Mouse (Mus musculus) CH12.LX (cell line): ENCODE measurements at regions not wholly inside any gene's neighbourhood (a gene's known extent, or its start where the extent isn't known, plus 50 kb on each side); places are given as distances from the start of the nearest gene placed in this dataset.

ENCODE experiments used
- DNase-seq: peaks from one replicate; pipeline ENCODE4 v3.0.0-alpha.2; 2013; ENCODE audit errors: extremely low read depth
- H3K27ac ChIP-seq: 2 replicates; pipeline ENCODE4 v1.5.1; 2012; ENCODE audit warnings: low read depth, mild to moderate bottlenecking, control low read depth, moderate library complexity; ENCODE audit not compliant: insufficient read depth
- H3K27me3 ChIP-seq: replicated peaks from 2 replicates; pipeline ENCODE3; 2012; ENCODE audit warnings: inconsistent platforms
- H3K36me3 ChIP-seq, 2 experiments: replicated peaks in 1 of 2; 2 replicates each; pipeline versions ENCODE3 to v1.6.1; 2012; ENCODE audit warnings: inconsistent platforms in 1 of 2, low read length in 1 of 2, mild to moderate bottlenecking in 1 of 2, mixed read lengths in 1 of 2, moderate library complexity in 1 of 2; ENCODE audit not compliant: control insufficient read depth in 1 of 2, insufficient read depth in 1 of 2
- H3K4me1 ChIP-seq, 2 experiments: 2 replicates each; pipeline ENCODE4 v1.6.1; 2012; ENCODE audit warnings: inconsistent platforms in 1 of 2, moderate library complexity in 1 of 2; ENCODE audit not compliant: insufficient read depth in 2 of 2, control insufficient read depth in 1 of 2
- H3K4me2 ChIP-seq: 2 replicates; pipeline ENCODE4 v1.6.1; 2012; ENCODE audit warnings: low read depth, mild to moderate bottlenecking, control low read depth; ENCODE audit not compliant: poor library complexity, insufficient read depth, severe bottlenecking
- H3K4me3 ChIP-seq, 3 experiments: fragments of 150-350 bp in 1 of 3; sonication (generic) in 1 of 3; replicated peaks in 1 of 3; 2 replicates each; pipeline versions ENCODE3 to v1.5.1; 2011 to 2012; ENCODE audit warnings: low read depth in 2 of 3, low read length in 2 of 3, mild to moderate bottlenecking in 2 of 3, moderate library complexity in 2 of 3, control low read depth in 1 of 3, improper control_type of control experiment in 1 of 3, inconsistent platforms in 1 of 3, mixed read lengths in 1 of 3; ENCODE audit not compliant: poor library complexity in 1 of 3
- H3K79me2 ChIP-seq: replicated peaks from 2 replicates; pipeline ENCODE4 v1.6.1; 2012; ENCODE audit warnings: mild to moderate bottlenecking, moderate library complexity; ENCODE audit not compliant: control insufficient read depth, poor library complexity, insufficient read depth, severe bottlenecking; ENCODE audit errors: extremely low read depth
- H3K9ac ChIP-seq: 2 replicates; pipeline ENCODE4 v1.6.1; 2012; ENCODE audit warnings: low read depth, mild to moderate bottlenecking, control low read depth, moderate library complexity; ENCODE audit not compliant: insufficient read depth
- H3K9me3 ChIP-seq: replicated peaks from 2 replicates; pipeline ENCODE3; 2012; ENCODE audit warnings: low read length, inconsistent platforms, mixed read lengths
- BHLHE40 ChIP-seq: IDR thresholded peaks from 2 replicates; pipeline ENCODE4 v1.6.1; 2011; ENCODE audit warnings: mild to moderate bottlenecking, low read depth, low read length, improper control_type of control experiment
- CHD1 ChIP-seq: IDR thresholded peaks from 2 replicates; pipeline ENCODE4 v1.6.1; 2012; ENCODE audit warnings: low read depth, low read length, improper control_type of control experiment, inconsistent platforms
- CHD2 ChIP-seq: IDR thresholded peaks from 2 replicates; pipeline ENCODE4 v1.6.1; 2011; ENCODE audit warnings: low read length, improper control_type of control experiment
- CTCF ChIP-seq, 2 experiments: IDR thresholded peaks in 1 of 2; conservative IDR thresholded peaks in 1 of 2; 2 replicates each; pipeline ENCODE4 v1.5.1; 2011 to 2012; ENCODE audit warnings: low read depth in 2 of 2, low read length in 2 of 2, improper control_type of control experiment in 1 of 2, inconsistent platforms in 1 of 2, mild to moderate bottlenecking in 1 of 2, moderate library complexity in 1 of 2
- E2F4 ChIP-seq: IDR thresholded peaks from 2 replicates; pipeline ENCODE4 v1.6.1; 2011; ENCODE audit warnings: low read depth, low read length, improper control_type of control experiment; ENCODE audit not compliant: insufficient replicate concordance
- ELF1 ChIP-seq: IDR thresholded peaks from 2 replicates; pipeline ENCODE4 v1.6.1; 2014; ENCODE audit warnings: low read depth, mild to moderate bottlenecking, inconsistent platforms, low read length, improper control_type of control experiment
- EP300 ChIP-seq: IDR thresholded peaks from 2 replicates; pipeline ENCODE4 v1.6.1; 2011; ENCODE audit warnings: low read length, improper control_type of control experiment
- ETS1 ChIP-seq: conservative IDR thresholded peaks from 2 replicates; pipeline ENCODE4 v1.6.1; 2012; ENCODE audit warnings: low read depth, mild to moderate bottlenecking, inconsistent platforms, low read length, improper control_type of control experiment, moderate library complexity
- GABPA ChIP-seq: IDR thresholded peaks from 2 replicates; pipeline ENCODE4 v1.6.1; 2012; ENCODE audit warnings: low read depth, low read length, improper control_type of control experiment, inconsistent platforms; ENCODE audit not compliant: insufficient replicate concordance
- HCFC1 ChIP-seq: IDR thresholded peaks from 2 replicates; pipeline ENCODE4 v1.6.1; 2012; ENCODE audit warnings: low read depth, mild to moderate bottlenecking, inconsistent platforms, low read length, improper control_type of control experiment
- IRF4 ChIP-seq: IDR thresholded peaks from 2 replicates; pipeline ENCODE4 v1.6.1; 2014; ENCODE audit warnings: low read depth, mild to moderate bottlenecking, inconsistent platforms, low read length, improper control_type of control experiment
- JUND ChIP-seq: conservative IDR thresholded peaks from 2 replicates; pipeline ENCODE4 v1.6.1; 2011; ENCODE audit warnings: low read depth, low read length, improper control_type of control experiment
- MAFK ChIP-seq: IDR thresholded peaks from 2 replicates; pipeline ENCODE4 v1.6.1; 2011; ENCODE audit warnings: low read length, improper control_type of control experiment; ENCODE audit not compliant: insufficient replicate concordance
- MEF2A ChIP-seq: IDR thresholded peaks from 2 replicates; pipeline ENCODE4 v1.6.1; 2014; ENCODE audit warnings: low read depth, mild to moderate bottlenecking, inconsistent platforms, low read length, improper control_type of control experiment, borderline replicate concordance
- MXI1 ChIP-seq: IDR thresholded peaks from 2 replicates; pipeline ENCODE4 v1.6.1; 2011; ENCODE audit warnings: mild to moderate bottlenecking, low read depth, low read length, improper control_type of control experiment
- NELFE ChIP-seq: IDR thresholded peaks from 2 replicates; pipeline ENCODE4 v1.6.1; 2011; ENCODE audit warnings: low read depth, low read length, improper control_type of control experiment
- NRF1 ChIP-seq: IDR thresholded peaks from 2 replicates; pipeline ENCODE4 v1.6.1; 2014; ENCODE audit warnings: low read depth, mild to moderate bottlenecking, inconsistent platforms, low read length, improper control_type of control experiment, moderate library complexity
- PAX5 ChIP-seq: IDR thresholded peaks from 2 replicates; pipeline ENCODE4 v1.6.1; 2012; ENCODE audit warnings: low read length, inconsistent platforms, mixed read lengths
- POLR2AphosphoS2 ChIP-seq: IDR thresholded peaks from 2 replicates; pipeline ENCODE4 v1.6.1; 2011; ENCODE audit warnings: low read depth, low read length, improper control_type of control experiment
- SIN3A ChIP-seq: IDR thresholded peaks from 2 replicates; pipeline ENCODE4 v1.6.1; 2012; ENCODE audit warnings: low read length, improper control_type of control experiment, inconsistent platforms
- SMC3 ChIP-seq: IDR thresholded peaks from 2 replicates; pipeline ENCODE4 v1.6.1; 2011; ENCODE audit warnings: low read depth, low read length, improper control_type of control experiment
- TBP ChIP-seq: conservative IDR thresholded peaks from 2 replicates; pipeline ENCODE4 v1.6.1; 2011; ENCODE audit warnings: low read depth, low read length, improper control_type of control experiment
- USF2 ChIP-seq: conservative IDR thresholded peaks from 2 replicates; pipeline ENCODE4 v1.6.1; 2011; ENCODE audit warnings: low read depth, low read length, improper control_type of control experiment
- ZC3H11A ChIP-seq: IDR thresholded peaks from 2 replicates; pipeline ENCODE4 v1.6.1; 2012; ENCODE audit warnings: low read depth, mild to moderate bottlenecking, inconsistent platforms, low read length, improper control_type of control experiment
- ZKSCAN1 ChIP-seq: IDR thresholded peaks from 2 replicates; pipeline ENCODE4 v1.6.1; 2012; ENCODE audit warnings: low read depth, inconsistent platforms, low read length, improper control_type of control experiment, borderline replicate concordance
- dilution Hi-C: fragments of 300-500 bp; cut with MboI; formaldehyde crosslinking; loops from 2 replicates; pipeline ENCODE4 v1.14.3; 2020; ENCODE audit warnings: low sequenced_read_pairs; ENCODE audit not compliant: extremely low pct_unique_long_range_greater_than_20kb, extremely low pct_ligation_motif_present
- in situ Hi-C: fragments of 300-500 bp; cut with MboI; formaldehyde crosslinking; loops from 3 replicates; pipeline ENCODE4 v1.14.3; 2019; ENCODE audit warnings: low sequenced_read_pairs, low pct_ligation_motif_present, low pct_unique_long_range_greater_than_20kb, mixed read lengths

DNA sequence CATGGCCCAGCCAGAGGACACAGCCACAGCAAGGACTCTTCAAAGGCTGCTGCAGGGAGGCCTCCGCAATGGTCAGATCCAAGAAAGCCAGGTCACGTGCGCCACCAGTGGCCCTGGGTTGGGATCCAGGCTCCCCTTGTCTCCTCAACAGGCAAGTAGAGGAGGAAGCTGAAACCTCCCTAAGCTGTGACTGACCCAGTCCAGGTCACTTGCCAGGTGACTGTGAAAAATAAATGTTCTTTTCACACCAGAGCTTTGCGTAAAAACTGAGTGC is 57.6 kb upstream of the Slco4a1 start:
- TF ChIP-seq JUND (no peak), CHD1 (no peak), IRF4 (no peak), ZC3H11A (no peak), SIN3A (no peak), NELFE (no peak), MAFK (no peak), MXI1 (no peak), NRF1 (no peak), ELF1 (no peak), CTCF (conservative IDR thresholded peaks at IDR 0.05 in 1 of 2, IDR thresholded peaks at IDR 0.05 in 1 of 2; ENCODE audit: low read depth in 2 of 2, low read length in 2 of 2) (no peak), ETS1 (no peak), ZKSCAN1 (no peak), EP300 (no peak), HCFC1 (no peak), POLR2AphosphoS2 (no peak)

DNA sequence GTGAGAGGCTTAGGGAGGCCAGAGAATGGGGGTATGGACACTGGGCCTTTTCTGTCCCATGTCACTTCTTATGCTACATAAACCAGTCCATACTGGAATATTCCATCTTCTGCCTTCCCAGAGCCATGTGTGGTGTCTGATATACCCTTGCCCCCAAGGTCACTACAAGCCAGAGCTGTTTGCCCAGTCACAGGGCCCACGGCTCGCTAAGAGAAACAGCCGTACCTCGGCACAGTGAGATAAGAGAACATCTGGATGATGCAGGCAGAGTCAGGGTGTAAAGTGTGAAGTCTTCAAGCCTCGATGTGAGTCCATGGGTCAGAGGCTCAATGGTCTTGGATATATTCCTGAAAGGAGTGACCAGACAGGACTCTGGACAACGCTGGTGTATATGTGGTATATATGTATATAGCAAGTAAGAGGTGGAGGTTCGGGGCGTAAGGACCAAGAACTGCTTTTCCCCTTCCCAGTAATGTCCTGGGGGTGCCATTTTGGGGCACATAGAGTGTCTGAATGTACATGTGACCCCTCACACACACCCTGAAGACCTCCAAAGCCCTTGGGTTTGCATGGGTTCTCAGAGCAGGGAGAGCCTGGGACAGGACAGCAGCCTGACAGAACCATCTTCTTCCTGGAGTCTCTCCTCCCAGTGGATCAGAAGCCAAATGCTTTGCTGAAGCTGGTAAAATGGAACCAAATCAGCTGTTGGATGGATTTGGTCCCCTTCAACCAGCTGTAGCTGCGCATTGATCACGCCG is 58.1 kb upstream of the Slco4a1 start:
- in situ Hi-C loops: no loop called here
- no peak for TF ChIP-seq PAX5
- TF ChIP-seq BHLHE40: no peak
- TF ChIP-seq MEF2A: no peak
- no peak for TF ChIP-seq MAFK
- no peak for TF ChIP-seq IRF4
- TF ChIP-seq ELF1: no peak
- no peak for TF ChIP-seq POLR2AphosphoS2
- TF ChIP-seq MXI1: no peak
- no peak for TF ChIP-seq TBP
- no peak for TF ChIP-seq SMC3
- TF ChIP-seq JUND: no peak
- no peak for TF ChIP-seq EP300
- TF ChIP-seq E2F4: no peak
- TF ChIP-seq CHD1: no peak
- TF ChIP-seq GABPA: no peak
- TF ChIP-seq HCFC1: no peak
- TF ChIP-seq CHD2: no peak
- no peak for TF ChIP-seq USF2
- TF ChIP-seq ZKSCAN1: no peak
- Histone ChIP-seq H3K36me3 (no peaks in the 10 kb centered on the region), H3K79me2 (no peaks in the 10 kb centered on the region), H3K4me3 (no peak overlapping the region), H3K27ac (no peak overlapping the region), H3K4me2 (no peak overlapping the region), H3K27me3 (peaks cover 58% of the 10 kb centered on the region), H3K9ac (no peak overlapping the region), H3K4me1 (peaks cover 0 to 4% of the 10 kb centered on the region in 2 experiments; a peak in 1 of 4 replicates), H3K9me3 (no peaks in the 10 kb centered on the region)
- dilution Hi-C loops: no loop called here
- DNase-seq: no peak

More for the DNA sequence above, 57.6 kb upstream of the Slco4a1 start:
- Histone ChIP-seq H3K9ac (no peak overlapping the region), H3K27ac (no peak overlapping the region), H3K36me3 (no peaks in the 10 kb centered on the region), H3K4me2 (no peak overlapping the region), H3K9me3 (no peaks in the 10 kb centered on the region), H3K4me1 (peaks cover 0 to 7% of the 10 kb centered on the region in 2 experiments; a peak in 2 of 4 replicates), H3K4me3 (no peak overlapping the region), H3K79me2 (no peaks in the 10 kb centered on the region), H3K27me3 (peaks cover 55% of the 10 kb centered on the region)
- dilution Hi-C loops (no loop called here), in situ Hi-C loops (no loop called here)
- DNase-seq: no peak
